Mouse (Mus musculus) liver, embryonic 14.5 days (tissue): ENCODE data around the gene Psmb7.

ENCODE experiments used
- CTCF ChIP-seq: IDR thresholded peaks from 2 replicates; pipeline ENCODE4 v1.5.1; 2016; ENCODE audit warnings: antibody characterized with exemption, low read depth, control low read depth
- EP300 ChIP-seq: IDR thresholded peaks from 2 replicates; pipeline ENCODE4 v1.6.1; 2016; ENCODE audit warnings: antibody characterized with exemption, low read depth

DNA sequence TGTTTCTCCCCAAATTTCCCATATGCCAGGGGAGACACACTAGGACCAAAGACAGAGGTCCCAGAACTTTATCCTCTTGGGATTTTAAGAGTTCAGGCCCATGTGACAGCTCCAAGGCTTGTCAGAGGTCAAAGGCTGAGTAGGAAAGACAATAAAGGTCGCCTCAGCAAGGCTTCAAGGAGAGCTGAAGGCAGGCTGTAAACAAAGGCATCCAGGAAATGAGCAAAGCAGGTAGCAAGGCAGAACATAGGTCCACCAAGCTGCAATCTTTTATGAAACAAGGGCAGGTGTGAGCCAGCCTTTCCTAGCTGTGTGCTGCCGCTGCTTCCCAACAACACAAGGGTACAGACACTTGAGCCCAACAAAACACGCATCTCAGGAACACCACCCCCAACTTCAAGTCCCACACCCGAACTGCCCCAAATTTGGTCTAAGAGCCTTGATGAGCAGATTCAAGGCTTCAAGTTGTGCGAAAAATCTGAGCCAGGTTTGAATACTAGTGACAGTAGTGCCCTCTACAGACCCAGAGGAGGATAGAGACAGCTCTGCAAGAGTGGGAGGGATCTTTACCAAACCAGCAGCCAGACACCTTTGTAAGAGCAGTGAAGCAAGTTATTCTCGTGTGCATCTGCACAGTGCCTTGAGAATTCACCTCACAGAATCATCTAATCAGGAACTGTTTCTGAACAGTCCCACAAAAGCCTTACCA is 52.0 kb downstream of the Psmb7 start:
- TF ChIP-seq CTCF, result peak; percentile 45; the same call in 1 of the 2 replicates
- no peak for TF ChIP-seq EP300
